Mouse (Mus musculus): ENCODE results near the gene Camta1.

DNA sequence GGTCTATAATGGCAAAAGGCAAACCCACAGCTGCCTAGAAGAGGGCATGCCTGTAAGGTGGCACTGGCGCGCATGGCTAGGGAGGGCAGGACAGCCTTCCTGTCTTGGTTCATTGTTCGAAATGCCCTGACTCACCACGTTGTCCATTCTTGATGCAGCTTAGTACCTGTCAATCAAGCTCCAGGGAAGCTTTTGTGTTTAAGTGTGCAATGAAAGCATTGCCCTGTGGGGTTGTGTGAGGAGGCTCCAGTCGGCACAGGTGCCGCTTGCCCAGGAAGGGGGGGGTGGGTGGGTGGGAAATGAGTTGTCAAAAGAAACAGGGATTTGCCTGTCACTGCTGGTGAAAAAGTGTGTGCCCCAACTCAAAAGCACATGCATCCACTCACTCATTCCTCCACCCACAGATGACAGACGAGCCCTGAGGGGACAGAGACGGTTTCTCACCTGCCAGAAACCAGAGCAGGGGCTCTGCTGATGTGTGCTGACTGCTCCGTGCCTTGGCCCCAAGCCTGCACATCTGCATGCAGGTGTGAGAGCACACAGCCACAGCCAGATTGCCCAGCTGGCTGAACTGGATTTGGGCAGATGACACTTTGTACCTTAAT is 115.6 kb downstream of the Camta1 start:
- TF ChIP-seq GATA1 (IDR thresholded peaks at IDR 0.05; ENCODE audit: borderline replicate concordance, low read length) (no peak), FLI1 (IDR thresholded peaks at IDR 0.05; ENCODE audit: low read length) (no peak)
